Mouse (Mus musculus) neural tube, embryonic 14.5 days (tissue): ENCODE data around the gene Dnaja3. TPM values are rescaled to one million over a fixed set of nuclear protein-coding genes. Genes with fewer than 3 reads are reported as not detected.

Source experiments
- ATAC-seq: fragments of 200-750 bp; cut with Nextera tagmentation; 2 replicates; pipeline ENCODE4 v1.8.0; 2017; ENCODE audit warnings: low read depth, mild to moderate bottlenecking, moderate TSS enrichment, moderate library complexity
- H3K27ac ChIP-seq: fragments of 300-500 bp; sonication (generic); 2 replicates; pipeline ENCODE4 v1.5.1; 2014; ENCODE audit warnings: low read depth, mild to moderate bottlenecking, control low read depth, low read length, moderate library complexity, mixed read lengths
- H3K27me3 ChIP-seq: fragments of 300-500 bp; sonication (generic); 2 replicates; pipeline ENCODE4 v1.6.1; 2014; ENCODE audit warnings: low read length; ENCODE audit not compliant: control insufficient read depth, insufficient read depth
- H3K36me3 ChIP-seq: fragments of 300-500 bp; sonication (generic); 2 replicates; pipeline ENCODE4 v1.6.1; 2014; ENCODE audit warnings: low read length, mixed read lengths; ENCODE audit not compliant: control insufficient read depth, insufficient read depth
- H3K4me1 ChIP-seq: fragments of 300-500 bp; sonication (generic); 2 replicates; pipeline ENCODE4 v1.6.1; 2014; ENCODE audit warnings: low read length; ENCODE audit not compliant: control insufficient read depth, insufficient read depth
- H3K4me2 ChIP-seq: fragments of 300-500 bp; sonication (generic); 2 replicates; pipeline ENCODE4 v1.6.1; 2014; ENCODE audit warnings: mild to moderate bottlenecking, low read depth, low read length, control low read depth
- H3K4me3 ChIP-seq: fragments of 300-500 bp; sonication (generic); 2 replicates; pipeline ENCODE4 v1.5.1; 2014; ENCODE audit warnings: low read depth, low read length, control low read depth, mixed read lengths
- H3K9ac ChIP-seq: fragments of 300-500 bp; sonication (generic); replicated peaks from 2 replicates; pipeline ENCODE4 v1.6.1; 2014; ENCODE audit warnings: low read depth, mild to moderate bottlenecking, control low read depth, low read length, mixed read lengths
- H3K9me3 ChIP-seq: fragments of 300-500 bp; sonication (generic); 2 replicates; pipeline ENCODE4 v1.6.1; 2016; ENCODE audit warnings: low read length; ENCODE audit not compliant: control insufficient read depth
- WGBS: fragments of 180-500 bp; shearing (Covaris S2); extraction: QIAGEN DNeasy Blood & Tissue Kit; methylation state at CpG from one replicate; pipeline ENCODE4 v1.1.7; 2014; 5-methylcytosine and 5-hydroxymethylcytosine counted together
- polyA plus RNA-seq: library from polyadenylated mRNA; unstranded; fragments of >200 nt; fragmentation: Nextera tagmentation; extraction: Ambion mirVana; gene quantifications from 2 replicates; pipeline ENCODE4 v1.2.1, GENCODE M21; 2014

Dnaja3 gene
- polyA plus RNA-seq, 1 experiment from 2014 or later = 55.0 TPM

GRCm38 (mm10) chr16:4597296-4597695 is 42.5 kb upstream of the Dnaja3 start:
- H3K27me3 ChIP-seq = no peaks in the 10 kb centered on the region
- H3K4me2 ChIP-seq = peak overlapping the region; percentile 92
- no peaks in the 10 kb centered on the region for H3K36me3 ChIP-seq
- H3K9ac ChIP-seq = 0 out of 2 replicates have a peak overlapping the region, but pooled peaks have one; percentile 25
- no peak for ATAC-seq
- peak overlapping the region; percentile 78; the same call in 1 of the 2 replicates for H3K4me3 ChIP-seq
- no peak overlapping the region for H3K27ac ChIP-seq
- H3K9me3 ChIP-seq = no peaks in the 10 kb centered on the region
- H3K4me1 ChIP-seq = peaks cover 57% of the 10 kb centered on the region
- 45% methylated on average over 7 of the region's 7 CpGs for WGBS

DNA sequence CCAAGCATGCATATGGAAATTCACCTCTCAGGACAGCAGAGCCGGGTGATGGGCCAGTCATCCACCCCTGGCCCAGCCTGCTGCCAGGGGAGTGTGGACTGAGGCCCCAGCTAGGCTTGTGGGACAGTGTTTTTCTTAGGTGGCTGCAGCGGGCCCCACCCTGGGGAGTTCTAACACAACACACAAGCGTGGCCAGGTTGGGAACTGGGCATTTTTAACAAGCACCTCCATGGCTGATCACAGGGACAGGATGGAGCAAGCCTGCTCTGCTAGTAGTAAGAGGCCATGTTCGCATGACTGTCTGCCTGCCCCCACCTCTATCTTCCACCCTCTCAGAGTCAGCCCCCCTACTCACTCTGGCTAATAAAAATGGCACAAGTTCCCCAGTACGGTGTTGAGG is 41.7 kb upstream of the Dnaja3 start:
- 0 out of 2 replicates have a peak overlapping the region, but pooled peaks have one; percentile 25 for H3K9ac ChIP-seq
- no peak overlapping the region; the same call in 1 of the 2 replicates for H3K27ac ChIP-seq
- no peak overlapping the region for H3K4me3 ChIP-seq
- 64% methylated on average over 5 of the region's 5 CpGs for WGBS
- no peaks in the 10 kb centered on the region for H3K36me3 ChIP-seq
- peaks cover 62% of the 10 kb centered on the region for H3K4me1 ChIP-seq
- 0 out of 2 replicates have a peak overlapping the region, but pooled peaks have one; percentile 1 for H3K4me2 ChIP-seq
- H3K27me3 ChIP-seq = no peaks in the 10 kb centered on the region
- ATAC-seq = no peak
- H3K9me3 ChIP-seq = no peaks in the 10 kb centered on the region

DNA sequence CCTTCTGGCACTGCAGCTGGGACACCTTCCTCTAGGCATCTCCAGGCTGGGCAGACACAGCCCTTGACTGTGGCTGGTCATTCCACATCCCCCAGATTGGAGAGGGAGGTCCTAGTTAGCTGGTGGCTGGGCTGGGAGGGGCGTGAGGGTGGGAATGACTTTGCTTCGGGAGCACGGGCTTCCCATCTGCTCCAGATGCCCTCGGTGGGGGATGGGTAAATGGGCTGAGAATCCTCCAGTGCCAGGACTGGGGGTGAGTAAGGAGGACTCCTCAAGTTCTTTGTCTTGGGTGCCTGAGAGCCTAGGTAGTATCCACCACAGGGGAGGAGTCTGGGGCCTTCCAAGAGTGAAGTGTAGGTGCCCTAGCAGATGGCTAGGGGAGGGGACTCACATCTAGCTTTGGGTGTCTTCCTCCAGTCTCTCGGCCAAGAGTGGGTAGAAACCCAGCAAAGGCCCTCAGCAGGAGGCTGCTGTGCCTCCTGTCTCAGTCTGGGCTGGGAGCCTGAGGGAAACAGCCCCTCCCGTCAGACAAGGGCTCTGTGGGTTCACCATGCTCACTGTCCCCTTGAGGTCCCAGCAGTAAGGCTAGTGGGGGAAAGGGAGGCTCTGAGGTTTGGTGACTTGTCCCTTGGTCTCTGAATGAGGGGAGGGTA is 40.8 kb upstream of the Dnaja3 start:
- H3K4me1 ChIP-seq = peaks cover 67% of the 10 kb centered on the region
- no peak overlapping the region for H3K4me3 ChIP-seq
- H3K9ac ChIP-seq = no peak overlapping the region
- H3K9me3 ChIP-seq = no peaks in the 10 kb centered on the region
- no peak overlapping the region for H3K4me2 ChIP-seq
- H3K27ac ChIP-seq = no peak overlapping the region; the same call in 1 of the 2 replicates
- no peak for ATAC-seq
- 7% methylated on average over 6 of the region's 6 CpGs for whole genome bisulfite sequencing
- H3K36me3 ChIP-seq = no peaks in the 10 kb centered on the region
- no peaks in the 10 kb centered on the region for H3K27me3 ChIP-seq

DNA sequence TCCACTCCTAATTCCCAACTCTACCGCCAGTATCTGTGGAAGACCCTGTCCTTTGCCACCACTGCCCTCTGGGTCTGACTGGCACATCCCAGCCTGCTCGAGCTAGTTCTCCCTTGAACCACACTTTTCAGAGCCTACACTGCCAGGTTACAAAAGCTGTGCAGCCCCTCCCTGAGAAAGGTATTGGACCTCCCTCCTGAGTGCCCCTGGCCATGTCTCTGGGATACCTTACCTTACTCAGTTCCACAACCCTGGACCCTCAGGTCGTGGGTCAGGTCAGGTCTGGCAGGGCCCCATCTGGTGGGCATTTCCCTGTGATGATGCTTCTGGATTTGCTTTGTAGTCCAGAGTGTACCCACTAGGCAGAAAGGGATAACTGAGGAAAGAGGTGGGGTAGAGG is 40.2 kb upstream of the Dnaja3 start:
- Histone ChIP-seq H3K9ac (no peak overlapping the region), H3K27me3 (no peaks in the 10 kb centered on the region), H3K4me3 (no peak overlapping the region), H3K4me2 (no peak overlapping the region), H3K27ac (no peak overlapping the region), H3K9me3 (no peaks in the 10 kb centered on the region), H3K4me1 (peaks cover 67% of the 10 kb centered on the region), H3K36me3 (no peaks in the 10 kb centered on the region)
- 86% methylated on average over 3 of the region's 3 CpGs for WGBS
- no peak for ATAC-seq

DNA sequence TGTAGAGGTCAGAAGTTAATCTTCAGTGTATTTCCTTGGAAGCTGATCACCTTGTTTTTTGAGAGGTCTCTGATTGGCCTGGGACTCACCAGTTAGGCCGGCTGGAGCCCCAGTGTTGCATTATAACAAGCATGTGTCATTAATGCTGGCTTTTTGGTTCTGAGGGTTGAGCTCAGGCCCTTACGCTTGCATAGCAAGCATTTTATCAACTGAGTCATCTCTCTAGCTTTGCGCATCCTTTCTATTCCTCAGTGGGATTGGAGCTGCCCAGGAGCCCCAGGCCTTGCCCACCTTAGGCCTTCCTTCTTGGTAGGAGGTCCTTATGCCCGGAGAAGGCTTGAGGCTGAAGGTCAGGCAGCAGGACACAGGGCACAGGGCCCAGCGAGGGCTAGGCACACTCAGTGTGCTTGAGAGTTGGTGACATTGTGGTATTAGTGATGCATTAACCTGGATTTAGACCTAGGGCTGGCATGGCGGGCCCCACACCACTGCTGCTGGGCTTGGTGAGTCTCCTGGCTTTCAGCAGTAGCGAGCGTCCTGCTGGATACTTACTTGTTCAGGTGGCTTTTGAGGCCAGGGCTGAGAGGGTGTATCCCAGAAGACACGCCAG is 39.0 kb upstream of the Dnaja3 start:
- H3K36me3 ChIP-seq = no peaks in the 10 kb centered on the region
- no peaks in the 10 kb centered on the region for H3K9me3 ChIP-seq
- no peak overlapping the region for H3K9ac ChIP-seq
- H3K27me3 ChIP-seq = no peaks in the 10 kb centered on the region
- no peak for ATAC-seq
- peaks cover 72% of the 10 kb centered on the region for H3K4me1 ChIP-seq
- no peak overlapping the region for H3K4me2 ChIP-seq
- WGBS = 80% methylated on average over 9 of the region's 9 CpGs
- no peak overlapping the region for H3K4me3 ChIP-seq
- H3K27ac ChIP-seq = no peak overlapping the region

GRCm38 (mm10) chr16:4602189-4602588 is 37.6 kb upstream of the Dnaja3 start:
- Histone ChIP-seq H3K9ac (peak overlapping the region; percentile 11; the same call in 1 of the 2 replicates), H3K27ac (no peak overlapping the region), H3K9me3 (no peaks in the 10 kb centered on the region), H3K27me3 (no peaks in the 10 kb centered on the region), H3K36me3 (no peaks in the 10 kb centered on the region), H3K4me3 (no peak overlapping the region), H3K4me2 (no peak overlapping the region), H3K4me1 (peaks cover 62% of the 10 kb centered on the region)
- 8% methylated on average over 3 of the region's 3 CpGs for WGBS
- ATAC-seq = no peak

DNA sequence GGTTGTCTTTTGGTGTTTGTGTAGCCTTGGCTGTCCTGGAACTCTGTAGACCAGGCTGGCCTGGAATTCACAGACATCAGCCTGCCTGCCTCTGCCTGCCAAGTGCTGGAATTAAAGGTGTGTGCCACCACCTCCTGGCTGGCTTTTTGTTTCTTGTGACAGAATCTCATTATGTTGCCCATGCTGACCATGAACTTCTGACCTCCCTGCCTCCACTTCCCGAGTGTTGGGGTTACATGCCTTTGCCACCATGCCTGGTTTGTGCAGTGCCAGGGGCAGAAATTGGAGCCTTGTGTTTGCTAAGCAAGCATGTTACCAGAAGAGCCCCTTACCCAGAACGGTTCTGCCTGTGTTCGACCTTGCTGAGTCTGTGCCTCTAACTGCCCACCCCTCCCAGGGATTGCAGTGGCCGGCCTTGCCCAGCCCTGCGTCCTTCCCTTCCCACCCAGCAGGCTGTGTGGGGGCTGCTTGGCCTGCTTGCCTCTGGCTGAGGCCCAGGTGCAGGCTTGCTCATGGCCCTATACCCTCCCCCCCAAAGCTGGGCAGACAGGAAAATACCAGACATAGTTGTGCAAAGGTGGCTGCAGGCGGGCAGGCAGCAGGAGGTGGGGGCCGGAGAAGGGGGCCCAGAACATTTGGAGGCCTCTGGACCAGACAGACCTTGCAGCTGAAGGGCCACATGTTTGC is 36.9 kb upstream of the Dnaja3 start:
- H3K9ac ChIP-seq = no peak overlapping the region
- WGBS = 31% methylated on average over 7 of the region's 7 CpGs
- peaks cover 60% of the 10 kb centered on the region for H3K4me1 ChIP-seq

DNA sequence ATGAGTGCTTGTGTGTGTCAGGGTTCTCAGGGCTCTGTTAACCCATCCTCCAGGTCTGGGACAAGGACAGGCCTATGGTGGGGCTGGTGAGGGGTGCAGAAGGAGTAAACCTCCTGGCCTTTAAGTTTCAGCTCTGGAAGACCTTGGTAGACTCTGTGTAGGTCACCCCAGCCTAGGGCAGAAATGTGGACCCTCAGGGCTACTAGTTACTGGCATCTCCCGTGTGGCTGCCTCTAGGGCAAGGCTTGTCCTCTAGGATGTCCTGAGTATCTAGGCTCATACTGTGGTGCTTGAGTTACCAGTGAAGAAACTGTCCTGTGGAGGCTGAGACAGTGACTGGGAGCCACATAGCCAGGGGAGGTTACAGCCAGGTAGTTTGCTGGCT is 36.3 kb upstream of the Dnaja3 start:
- WGBS = 58% methylated on average over 1 of the region's 1 CpGs
- Histone ChIP-seq H3K36me3 (no peaks in the 10 kb centered on the region), H3K27ac (no peak overlapping the region), H3K4me3 (no peak overlapping the region), H3K9ac (no peak overlapping the region), H3K4me2 (no peak overlapping the region), H3K27me3 (no peaks in the 10 kb centered on the region), H3K4me1 (peaks cover 55% of the 10 kb centered on the region), H3K9me3 (no peaks in the 10 kb centered on the region)
- no peak for ATAC-seq

More for the DNA sequence above, 36.9 kb upstream of the Dnaja3 start:
- H3K27me3 ChIP-seq = no peaks in the 10 kb centered on the region
- no peaks in the 10 kb centered on the region for H3K9me3 ChIP-seq
- no peak overlapping the region for H3K4me2 ChIP-seq
- no peak overlapping the region for H3K4me3 ChIP-seq
- H3K36me3 ChIP-seq = no peaks in the 10 kb centered on the region
- H3K27ac ChIP-seq = no peak overlapping the region
- no peak for ATAC-seq

DNA sequence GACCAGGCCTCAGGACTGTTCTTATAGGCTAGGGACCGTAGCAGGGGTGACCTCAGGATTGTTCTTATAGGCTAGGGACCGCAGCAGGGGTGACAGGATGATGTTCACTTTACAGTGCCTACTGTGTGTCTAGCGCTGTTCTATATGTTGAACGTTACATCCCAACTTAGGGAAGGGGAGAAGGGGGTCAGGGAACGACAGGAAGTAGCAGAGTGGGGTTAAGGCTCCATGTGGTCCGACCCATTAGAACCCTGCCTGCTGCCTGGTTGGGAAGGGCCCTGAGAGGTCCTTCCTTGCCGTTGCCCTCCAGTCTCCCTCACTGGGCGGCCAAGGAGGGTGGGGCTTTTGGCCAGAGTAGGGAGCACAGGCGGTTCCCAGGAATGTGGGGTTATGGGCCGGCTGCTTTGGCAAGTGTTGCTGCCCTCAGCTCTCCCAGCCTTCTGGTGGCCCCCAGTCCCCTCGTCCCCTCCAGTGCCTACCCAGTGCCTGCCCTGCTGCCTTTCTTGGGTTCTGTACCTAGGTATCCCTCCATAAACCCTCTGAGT is 35.4 kb upstream of the Dnaja3 start:
- Histone ChIP-seq H3K9me3 (no peaks in the 10 kb centered on the region), H3K27me3 (no peaks in the 10 kb centered on the region), H3K9ac (no peak overlapping the region), H3K4me1 (peaks cover 46% of the 10 kb centered on the region), H3K4me2 (no peak overlapping the region), H3K4me3 (no peak overlapping the region), H3K27ac (no peak overlapping the region), H3K36me3 (no peaks in the 10 kb centered on the region)
- ATAC-seq = no peak
- WGBS = 68% methylated on average over 11 of the region's 11 CpGs
